Mouse (Mus musculus): Measurements from ENCODE around the gene Cul3. TPM values are rescaled to one million over a fixed set of nuclear protein-coding genes. Genes with fewer than 3 reads are reported as not detected.
"Not testable (repeated sequence)": the region's sequence is repeated elsewhere in the genome, so short reads cannot be mapped to it uniquely, and the experiment has no call there.

Cul3 gene
- 100 to 1,000 TPM in 3 of 4 experiments, 10 to 100 TPM in 1; 94.0 to 137 (median 115) TPM for total RNA-seq (2022)

DNA sequence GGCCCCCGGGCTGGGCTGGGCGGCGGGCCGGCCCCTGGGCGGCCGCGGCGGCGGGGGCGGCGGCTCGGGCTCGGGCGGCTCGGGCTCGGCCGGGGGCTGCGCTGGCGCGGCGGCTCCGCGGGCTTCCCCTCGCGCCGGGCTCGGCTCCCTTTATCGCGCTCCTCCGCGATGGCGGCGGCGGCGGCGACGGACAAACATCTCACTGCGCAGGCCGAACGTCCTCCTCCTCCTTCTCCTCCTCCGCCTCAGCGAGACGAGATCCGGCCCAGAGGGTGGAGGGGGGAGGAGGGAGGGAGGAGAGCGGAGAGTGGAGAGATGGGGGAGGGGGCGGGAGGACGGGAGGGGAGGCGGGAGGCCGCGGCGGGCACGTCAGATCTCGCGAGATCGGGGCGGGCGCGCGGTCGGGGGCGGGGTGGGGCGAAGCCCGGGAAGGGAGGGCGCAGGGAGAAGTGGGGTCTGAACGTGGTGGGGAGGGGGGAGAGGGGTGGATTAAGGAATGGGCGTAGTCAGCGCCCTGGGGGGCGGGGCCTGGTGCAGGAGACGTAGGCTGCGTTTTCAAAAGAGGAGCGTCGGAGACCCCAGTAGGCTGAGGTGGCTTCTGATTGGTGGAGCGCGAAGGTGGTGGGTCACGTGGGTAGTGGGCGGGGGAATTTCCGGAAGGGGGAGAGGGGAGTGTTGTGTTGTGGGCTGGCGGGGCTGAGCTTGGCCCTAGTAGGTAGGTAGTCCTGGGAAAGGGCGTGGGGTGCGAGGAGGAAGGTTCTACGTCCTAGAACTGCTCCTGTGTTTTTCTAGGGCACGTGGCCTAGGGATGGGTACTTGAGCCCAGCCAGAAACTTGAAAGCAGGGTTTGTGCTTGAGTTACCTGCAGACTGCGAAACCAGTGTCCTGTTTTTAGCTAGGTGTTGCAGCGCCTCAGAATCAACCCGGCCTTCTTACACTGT lies at the start of gene Cul3:
Cul3 (minus strand) TSS at position 45 of the 941 bp plus-strand sequence.
- peak; percentile 94 for DNase-seq

DNA sequence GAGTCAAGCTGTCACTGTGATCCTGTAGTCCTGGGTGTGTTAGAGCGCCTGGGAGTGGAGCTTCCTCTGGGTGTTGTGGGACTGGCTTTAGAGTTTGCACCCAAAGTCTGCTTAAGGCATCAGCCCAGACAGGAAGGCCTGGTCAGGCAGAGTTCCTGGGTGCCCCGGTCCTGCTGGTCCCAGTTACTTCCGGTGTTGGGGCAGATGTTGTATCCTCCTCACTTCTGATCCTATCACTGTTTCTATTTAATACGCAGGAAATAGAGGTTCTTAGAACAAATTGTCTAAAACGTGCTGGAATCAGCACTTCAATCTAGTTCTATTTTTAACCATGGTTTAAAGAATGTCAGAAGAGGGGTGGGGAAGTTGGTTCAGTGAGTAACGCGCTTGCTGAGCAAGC lies 49.2 kb upstream of the Cul3 start:
- DNase-seq, result no peak

DNA sequence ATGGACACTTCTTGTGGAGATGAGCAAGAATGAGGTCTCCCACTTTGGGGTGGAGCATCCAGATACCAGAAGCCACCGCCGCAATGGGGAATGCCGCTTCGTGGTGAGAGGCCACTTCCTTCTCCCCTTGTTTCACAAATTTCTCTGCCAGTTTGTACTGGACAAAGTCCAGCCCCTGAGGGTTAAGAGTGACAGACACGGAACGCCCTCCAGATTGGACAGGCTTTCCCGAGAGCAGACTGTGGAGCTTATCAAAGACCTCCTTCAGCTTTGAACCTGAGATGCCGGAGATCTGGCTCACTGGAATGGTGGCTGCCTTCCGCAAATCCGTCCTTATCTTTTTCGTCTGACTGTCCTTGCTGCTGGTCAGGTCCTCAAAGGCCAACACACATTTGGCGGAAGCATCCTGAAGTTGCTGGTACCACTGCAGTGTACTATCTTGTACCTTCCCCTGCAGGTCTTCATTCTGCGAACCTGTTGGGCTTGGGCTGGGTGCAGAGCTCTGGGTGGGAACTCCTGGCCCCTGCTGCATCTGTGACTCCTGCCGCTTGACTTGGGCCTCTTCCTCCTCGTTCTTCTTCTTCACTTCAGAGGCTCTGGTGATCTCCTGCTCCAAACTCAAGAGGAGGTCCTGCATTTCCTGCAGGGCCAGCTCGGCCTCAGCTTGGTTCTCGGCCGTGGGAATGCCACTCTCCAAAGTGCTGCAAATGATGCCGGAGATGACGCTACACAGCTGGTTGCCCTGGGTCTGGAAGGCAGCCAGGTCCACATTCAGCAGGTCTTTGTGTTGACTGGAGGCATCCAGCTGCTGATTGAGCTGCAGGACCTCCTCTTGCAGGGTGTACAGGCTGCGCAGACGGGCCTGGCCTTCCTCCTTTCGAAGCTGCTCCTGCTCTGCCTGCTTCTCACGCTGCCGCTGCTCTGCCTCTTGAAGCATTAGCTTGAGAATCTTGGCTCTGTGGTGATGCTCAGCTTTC lies 43.6 kb upstream of the Cul3 start:
- DNase-seq, result no peak

- no peak for DNase-seq
These were observed 42.6 kb upstream of the Cul3 start for GRCm38 (mm10) chr1:80382928-80383327.

GRCm38 (mm10) chr1:80381302-80381701 lies 41.0 kb upstream of the Cul3 start:
- no peak for DNase-seq

DNA sequence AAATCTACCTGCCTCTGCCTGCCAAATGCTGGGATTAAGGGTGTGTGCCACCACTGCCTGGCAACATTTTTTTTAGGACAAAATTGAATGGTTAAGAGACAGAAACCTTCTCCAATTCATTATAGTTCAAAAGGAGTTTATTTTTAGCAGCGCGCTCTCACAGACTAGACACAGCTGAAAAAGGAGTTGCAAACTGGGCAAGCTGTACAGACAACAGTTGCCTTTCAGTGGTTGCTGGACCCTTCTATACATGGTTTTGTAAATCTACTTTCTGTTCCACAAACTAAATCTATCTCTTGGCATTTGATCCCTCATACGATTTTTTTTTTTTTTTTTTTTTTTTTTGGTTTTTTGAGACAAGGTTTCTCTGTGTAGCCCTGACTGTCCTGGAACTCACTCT lies 31.7 kb upstream of the Cul3 start:
- no peak for DNase-seq

- no peak for DNase-seq
These were observed 31.1 kb upstream of the Cul3 start for GRCm38 (mm10) chr1:80371189-80371889.

- no peak for DNase-seq
These were observed 23.2 kb upstream of the Cul3 start for GRCm38 (mm10) chr1:80363486-80363885.

- no peak for DNase-seq
These were observed 22.7 kb upstream of the Cul3 start for GRCm38 (mm10) chr1:80362946-80363345.

GRCm38 (mm10) chr1:80362400-80362799 lies 22.1 kb upstream of the Cul3 start:
- DNase-seq, result peak; percentile 26

GRCm38 (mm10) chr1:80361771-80362170 lies 21.5 kb upstream of the Cul3 start:
- not testable (repeated sequence) for DNase-seq

DNA sequence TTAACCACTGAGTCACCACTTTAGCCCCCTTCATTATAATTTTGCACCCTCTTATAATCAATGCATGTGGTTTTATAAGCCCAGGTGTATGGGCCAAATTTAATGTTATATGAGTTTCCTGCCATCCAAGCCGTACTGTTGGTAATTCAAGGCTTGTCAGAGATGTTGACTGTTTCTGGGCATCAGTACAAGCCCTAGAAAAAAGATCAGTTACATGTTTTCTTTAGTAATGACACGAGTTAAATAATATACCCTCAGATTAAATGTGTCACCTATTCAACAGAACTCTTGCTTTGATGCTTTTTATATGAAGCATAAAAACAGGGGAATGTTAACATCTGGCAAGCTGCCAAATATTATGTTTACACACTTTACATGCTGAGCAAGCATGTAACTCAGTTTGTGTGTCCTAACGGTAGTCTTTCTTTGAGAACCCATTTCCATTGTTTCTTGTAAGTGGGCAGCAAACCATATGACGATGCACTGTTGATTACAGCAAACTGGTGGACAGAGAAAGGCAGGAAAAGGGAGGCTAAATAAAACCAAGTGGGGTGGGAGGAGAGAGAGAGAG lies 19.8 kb upstream of the Cul3 start:
- DNase-seq, result no peak

- DNase-seq, result peak; percentile 58
These were observed 232 bp downstream of the Cul3 start for GRCm38 (mm10) chr1:80340061-80340435.

GRCm38 (mm10) chr1:80339425-80340021 lies 757 bp downstream of the Cul3 start:
- peak; percentile 14 for DNase-seq

- no peak for DNase-seq
These were observed 1.9 kb downstream of the Cul3 start for GRCm38 (mm10) chr1:80338398-80338797.

DNA sequence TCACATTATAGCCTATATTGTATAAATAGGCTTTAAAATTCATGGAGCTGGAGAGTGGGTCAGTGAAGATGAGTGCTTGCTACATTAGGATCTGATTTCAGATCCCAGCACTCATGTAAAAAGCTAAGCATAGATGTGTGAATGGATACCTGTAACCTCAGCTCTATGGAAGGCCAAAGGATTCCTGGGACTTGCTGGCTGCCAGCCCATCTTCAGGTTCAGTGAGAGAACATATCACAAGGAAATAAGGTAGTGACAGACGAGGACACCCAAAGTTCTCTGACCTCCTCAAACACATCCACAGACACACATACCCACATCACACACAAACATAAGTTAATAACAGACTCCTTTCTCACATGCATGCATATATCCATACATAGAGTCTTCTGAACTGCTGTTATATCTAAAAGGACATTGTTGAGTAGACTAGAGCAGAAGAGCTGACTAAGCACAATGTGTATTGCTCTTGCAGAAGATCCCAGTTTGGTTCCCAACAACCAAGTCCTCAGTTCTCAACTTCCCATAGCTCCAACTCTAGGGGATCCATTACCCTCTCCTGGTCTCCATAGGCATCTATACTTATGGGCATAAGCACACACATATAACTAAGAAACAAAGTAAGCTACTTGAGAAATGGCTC lies 4.4 kb downstream of the Cul3 start:
- no peak for DNase-seq

DNA sequence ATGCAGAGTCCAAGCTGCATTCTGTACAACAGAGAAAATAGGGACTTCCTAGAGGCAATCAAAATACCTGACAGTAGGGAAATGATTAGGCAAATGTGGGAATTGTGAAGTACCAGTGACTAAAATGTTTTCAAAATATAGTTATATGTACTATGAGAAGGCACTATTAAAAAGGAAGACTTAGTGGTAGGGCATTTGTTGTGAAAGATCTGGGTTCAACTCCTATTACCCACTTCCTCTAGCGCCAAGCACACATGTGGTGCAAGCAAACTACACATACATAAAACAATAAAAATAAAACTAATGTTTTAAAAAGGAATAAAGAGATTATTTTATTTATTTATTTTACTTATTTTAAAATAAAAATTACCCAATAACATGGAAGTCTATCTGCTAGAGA lies 5.2 kb downstream of the Cul3 start:
- no peak for DNase-seq

DNA sequence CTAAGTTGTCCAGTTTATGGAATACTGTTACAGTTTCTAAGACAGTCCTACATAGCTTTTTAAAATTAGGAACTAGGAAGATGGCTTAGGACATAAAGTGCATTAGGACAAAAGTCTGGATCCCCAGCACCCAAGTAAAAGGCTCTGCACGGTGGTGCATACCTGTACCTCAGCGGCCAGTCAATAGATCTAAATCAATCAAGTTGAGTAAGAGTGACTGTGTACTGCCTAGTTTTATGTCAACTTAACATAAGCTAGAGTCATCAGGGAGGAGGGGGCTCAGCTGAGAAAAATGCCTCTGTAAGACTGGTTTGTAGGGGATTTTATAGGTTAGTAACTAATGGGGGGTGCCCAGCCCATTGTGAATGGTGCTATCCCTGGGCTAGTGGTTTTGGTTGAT lies 9.3 kb downstream of the Cul3 start:
- DNase-seq, result no peak

DNA sequence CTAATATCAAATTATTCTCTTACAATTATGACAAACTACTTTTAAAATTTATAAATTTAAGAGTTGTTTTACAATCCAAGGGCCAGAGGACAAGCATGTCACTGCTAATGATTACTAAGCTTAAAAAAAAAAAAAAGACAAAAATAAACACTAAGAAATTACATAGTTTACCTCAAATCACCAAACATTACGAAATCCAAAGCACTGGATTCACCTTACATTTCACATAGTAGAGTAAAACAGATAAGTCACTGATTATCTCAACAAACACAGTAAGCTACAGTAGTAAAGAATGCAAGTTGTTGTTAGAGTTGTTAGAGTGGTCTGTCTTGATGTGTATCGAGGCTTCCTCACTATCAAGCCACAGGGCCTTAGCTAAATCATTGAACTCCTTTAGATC lies 14.5 kb downstream of the Cul3 start:
- DNase-seq, result no peak

DNA sequence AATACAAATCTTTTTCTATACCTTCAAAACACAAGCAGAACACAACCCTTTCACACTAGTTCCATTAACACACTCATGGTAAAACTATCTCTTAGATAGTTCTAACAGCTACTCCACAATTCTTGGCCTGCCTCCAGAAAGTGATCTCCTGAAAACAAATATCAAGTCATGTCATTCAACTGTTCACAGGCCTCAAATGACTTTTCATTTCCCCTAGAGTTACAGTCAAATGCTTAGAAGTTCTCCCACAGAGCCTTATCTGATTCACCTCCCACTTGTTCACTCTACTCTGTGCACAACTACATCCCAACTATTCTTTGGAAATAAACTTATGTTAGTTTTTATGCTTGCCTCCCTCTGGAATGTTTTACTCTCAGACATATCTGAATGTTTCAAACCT lies 15.9 kb downstream of the Cul3 start:
- DNase-seq, result no peak

DNA sequence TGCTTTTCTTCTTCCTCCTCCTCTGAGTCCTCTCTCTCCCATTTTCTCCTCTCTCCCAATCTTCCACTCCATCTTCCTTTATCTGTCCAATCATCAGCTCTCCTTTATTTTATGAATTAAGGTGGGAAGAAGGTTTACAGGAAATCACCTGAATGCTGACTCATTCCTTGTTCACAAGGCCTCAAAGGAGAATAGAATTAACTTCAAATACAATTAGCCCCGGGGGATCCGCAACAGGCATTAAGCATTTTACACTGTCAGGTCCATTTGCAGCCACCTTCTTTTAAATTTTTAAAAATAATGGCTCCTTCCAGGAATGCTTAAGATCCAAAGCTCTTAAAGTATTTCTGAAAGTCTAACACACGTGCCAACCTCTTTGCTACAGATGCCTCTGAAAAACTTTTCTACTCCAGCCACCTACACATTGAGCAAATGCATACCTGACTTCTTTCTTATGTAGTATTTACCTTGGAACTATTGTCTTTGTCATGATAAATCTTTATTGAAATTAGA lies 24.7 kb downstream of the Cul3 start:
- no peak for DNase-seq
